Mouse (Mus musculus) brain, embryonic 14.5 days (tissue): ENCODE data around the gene Wnt10b.

ENCODE experiments used
- CTCF ChIP-seq: fragments of 200-500 bp; IDR thresholded peaks from 2 replicates; pipeline ENCODE4 v1.5.1; 2012; ENCODE audit warnings: inconsistent platforms, mild to moderate bottlenecking, moderate library complexity, borderline replicate concordance; ENCODE audit not compliant: insufficient read depth, insufficient read length; ENCODE audit errors: extremely low read depth
- POLR2A ChIP-seq: fragments of 200-500 bp; IDR thresholded peaks from 2 replicates; pipeline ENCODE4 v1.6.1; 2012; ENCODE audit warnings: mild to moderate bottlenecking, inconsistent platforms, borderline replicate concordance; ENCODE audit not compliant: poor library complexity, insufficient read depth, insufficient read length, severe bottlenecking; ENCODE audit errors: extremely low read depth

GRCm38 (mm10) chr15:98729791-98730545 lies 48.0 kb downstream of the Wnt10b start:
- no peak for TF ChIP-seq POLR2A
- TF ChIP-seq CTCF = no peak
